In the genomic region with DNA sequence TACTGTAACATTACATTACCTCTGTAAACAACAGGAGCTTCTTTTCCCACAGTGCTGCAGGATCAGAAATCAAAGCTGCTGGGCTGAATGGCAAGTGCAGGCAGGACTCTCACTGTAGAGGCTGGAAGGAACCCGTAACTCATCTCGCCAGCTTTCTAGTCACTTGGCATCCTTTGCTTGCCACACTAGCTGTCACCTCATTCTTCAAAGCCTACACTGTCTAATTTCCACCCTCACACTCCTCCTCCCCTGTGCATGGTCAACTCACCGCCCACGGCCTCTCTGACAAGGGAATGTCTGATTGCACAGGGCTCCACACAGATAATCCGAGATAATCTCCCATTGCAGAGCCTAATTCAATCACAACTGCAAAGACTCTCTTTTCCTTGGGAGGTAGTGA, we compare ENCODE assay signal across 23 mouse cellular contexts.
A peak's percentile ranks its signal among the peaks of the same experiment; 100 is the strongest.
DNase-seq lines count a peak whose midpoint lies in the region; ATAC-seq and TF ChIP-seq lines count a peak whose summit lies in the region.
"Had no signal": no experiment of that assay in that cellular context is flagged by ENCODE, and none has a peak within 500 bp of the region (broad histone marks: within the 10 kb centered on the region; RNA-seq: fewer than 3 reads in every experiment).

No protein-coding gene starts in this region.

- WGBS in lung, adult 2 months: 52% methylated on average over 5 of the region's 5 CpGs
- WGBS in midbrain, embryonic 13.5 days: 54% methylated on average over 5 of the region's 5 CpGs

- no peaks in the 10 kb centered on the region for H3K27me3 ChIP-seq in midbrain, embryonic 13.5 days
- H3K27me3 ChIP-seq: embryonic facial prominence, embryonic 13.5 days; forebrain, embryonic 13.5 days; hindbrain, embryonic 13.5 days; intestine, embryonic 15.5 days had no signal

- no peaks in the 10 kb centered on the region for H3K4me1 ChIP-seq in lung, adult 2 months (ENCODE audit: control insufficient read depth, insufficient read depth, low read length)
- no peaks in the 10 kb centered on the region for H3K4me1 ChIP-seq in midbrain, embryonic 13.5 days (replicated peaks)
- H3K4me1 ChIP-seq: embryonic facial prominence, embryonic 13.5 days; forebrain, embryonic 13.5 days; heart, embryonic 10.5 days; intestine, embryonic 15.5 days had no signal

- DNase-seq in frontal cortex, postnatal 25 days (ENCODE audit: low spot score in 2 of 2): no peak
- peak; percentile 15 for DNase-seq in lung, postnatal 10 days
- no peak for DNase-seq in lung, adult 2 months
- peak; percentile 96 for DNase-seq in fat pad, adult 2 months (ENCODE audit: extremely low read depth, low read depth, low spot score)
- DNase-seq in cerebellum, adult 9-11 months: no peak
- DNase-seq: adrenal gland, postnatal 10 days; B cell, adult 2 months; cerebellum, adult 11-12 months; cerebellum, adult 9-10 months; cerebellum, postnatal 36 days; forebrain, postnatal 0 days; gastrocnemius, postnatal 14 days; heart, adult 11 months; heart, postnatal 10 days had no signal

- H3K9ac ChIP-seq in midbrain, embryonic 13.5 days (replicated peaks): no peak overlapping the region
- H3K9ac ChIP-seq: embryonic facial prominence, embryonic 13.5 days; forebrain, embryonic 13.5 days; forebrain, postnatal 0 days; hindbrain, embryonic 13.5 days; intestine, embryonic 15.5 days had no signal

- TF ChIP-seq CTCF in lung, adult 2 months (IDR thresholded peaks at IDR 0.05; ENCODE audit: insufficient read depth, low read length): no peak

- no peak overlapping the region for H3K27ac ChIP-seq in midbrain, embryonic 13.5 days
- H3K27ac ChIP-seq: embryonic facial prominence, embryonic 13.5 days; forebrain, embryonic 13.5 days; heart, embryonic 10.5 days; hindbrain, embryonic 13.5 days; intestine, embryonic 15.5 days had no signal

- TF ChIP-seq POLR2A in lung, adult 2 months (IDR thresholded peaks at IDR 0.05; ENCODE audit: borderline replicate concordance, extremely low read depth, low read depth, low read length): no peak

- no peak overlapping the region for H3K4me2 ChIP-seq in midbrain, embryonic 13.5 days (replicated peaks)
- H3K4me2 ChIP-seq: embryonic facial prominence, embryonic 13.5 days; forebrain, embryonic 13.5 days; hindbrain, embryonic 13.5 days; intestine, embryonic 15.5 days had no signal

- peak; percentile 66 for ATAC-seq in frontal cortex, adult (ENCODE audit: low TSS enrichment)
- no peak for ATAC-seq in midbrain, embryonic 13.5 days
- ATAC-seq: CD4-positive, CD25-positive, alpha-beta regulatory T cell, adult 4 months; forebrain, embryonic 13.5 days; forebrain, postnatal 0 days; intestine, embryonic 15.5 days had no signal

- no peaks in the 10 kb centered on the region for H3K9me3 ChIP-seq in midbrain, embryonic 13.5 days
- H3K9me3 ChIP-seq: embryonic facial prominence, embryonic 13.5 days; forebrain, embryonic 13.5 days; heart, embryonic 10.5 days; hindbrain, embryonic 13.5 days; intestine, embryonic 15.5 days had no signal

- no peak overlapping the region for H3K4me3 ChIP-seq in lung, adult 2 months (replicated peaks; ENCODE audit: extremely low read depth, low read depth, low read length)
- H3K4me3 ChIP-seq in midbrain, embryonic 13.5 days (replicated peaks): no peak overlapping the region
- H3K4me3 ChIP-seq: embryonic facial prominence, embryonic 13.5 days; forebrain, embryonic 13.5 days; heart, embryonic 10.5 days; hindbrain, embryonic 13.5 days; intestine, embryonic 15.5 days had no signal

- H3K36me3 ChIP-seq in midbrain, embryonic 13.5 days: no peaks in the 10 kb centered on the region
- H3K36me3 ChIP-seq: embryonic facial prominence, embryonic 13.5 days; G1E; heart, embryonic 10.5 days; hindbrain, embryonic 13.5 days; intestine, embryonic 15.5 days had no signal

Comparison
In these comparisons a context has a peak if more than half of its experiments do, and no peak if none do; other contexts are left out.
1. DNase-seq: peak in lung, postnatal 10 days (single experiment) and fat pad, adult 2 months (single experiment); none in frontal cortex, postnatal 25 days (0 of 2), lung, adult 2 months (single experiment) and cerebellum, adult 9-11 months (single experiment).